Mouse (Mus musculus) ES-Bruce4 (cell line): ENCODE data around the gene Arhgef12.

ENCODE experiments used
- CTCF ChIP-seq: IDR thresholded peaks from one replicate; pipeline ENCODE4 v1.8.1; 2011; ENCODE audit warnings: low read depth, low read length
- POLR2A ChIP-seq: IDR thresholded peaks from one replicate; pipeline ENCODE4 v1.8.1; 2011; ENCODE audit warnings: low read length; ENCODE audit not compliant: insufficient read depth

DNA sequence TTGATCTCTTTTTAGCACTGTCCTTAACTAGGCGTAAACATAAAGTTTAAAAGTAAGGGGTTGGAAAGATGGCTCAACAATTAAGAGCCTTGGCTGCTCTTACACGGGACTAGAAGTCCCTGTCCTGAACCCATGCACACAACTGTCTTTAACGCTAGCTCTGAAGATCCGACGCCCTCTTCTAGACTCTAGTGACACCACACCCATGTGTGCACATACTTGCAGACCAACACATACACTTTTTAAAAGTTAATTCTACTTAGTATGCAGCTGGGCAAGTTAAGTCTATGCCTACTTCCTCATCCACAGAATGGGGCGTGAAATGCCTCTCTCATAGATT, 9.9 kb upstream of the Arhgef12 start:
- TF ChIP-seq CTCF (no peak), POLR2A (no peak)
